Mouse (Mus musculus) intestine, embryonic 15.5 days (tissue): Measurements from ENCODE around the gene Sec14l5. TPM values are rescaled to one million over a fixed set of nuclear protein-coding genes. Genes with fewer than 3 reads are reported as not detected.

Experiments used
- ATAC-seq: fragments of 200-750 bp; cut with Nextera tagmentation; 2 replicates; pipeline ENCODE4 v1.8.0; 2017; ENCODE audit warnings: moderate TSS enrichment, moderate library complexity
- H3K27ac ChIP-seq: fragments of 300-500 bp; sonication (generic); 2 replicates; pipeline ENCODE4 v1.5.1; 2015; ENCODE audit warnings: mild to moderate bottlenecking, inconsistent platforms
- H3K27me3 ChIP-seq: fragments of 300-500 bp; sonication (generic); replicated peaks from 2 replicates; pipeline ENCODE4 v1.6.1; 2015; ENCODE audit warnings: inconsistent platforms
- H3K36me3 ChIP-seq: fragments of 300-500 bp; sonication (generic); 2 replicates; pipeline ENCODE4 v1.6.1; 2015; ENCODE audit warnings: inconsistent platforms
- H3K4me1 ChIP-seq: fragments of 300-500 bp; sonication (generic); replicated peaks from 2 replicates; pipeline ENCODE4 v1.6.1; 2015; ENCODE audit warnings: inconsistent platforms
- H3K4me2 ChIP-seq: fragments of 300-500 bp; sonication (generic); replicated peaks from 2 replicates; pipeline ENCODE4 v1.6.1; 2015; ENCODE audit warnings: mild to moderate bottlenecking, inconsistent platforms
- H3K4me3 ChIP-seq: fragments of 300-500 bp; sonication (generic); replicated peaks from 2 replicates; pipeline ENCODE4 v1.5.1; 2015; ENCODE audit warnings: inconsistent platforms
- H3K9ac ChIP-seq: fragments of 300-500 bp; sonication (generic); 2 replicates; pipeline ENCODE4 v1.6.1; 2015; ENCODE audit warnings: inconsistent platforms
- H3K9me3 ChIP-seq: fragments of 300-500 bp; sonication (generic); 2 replicates; pipeline ENCODE4 v1.6.1; 2016; ENCODE audit warnings: inconsistent platforms
- WGBS: fragments of 180-500 bp; shearing (Covaris S2); methylation state at CpG from one replicate; pipeline ENCODE4 v1.1.7; 2015; 5-methylcytosine and 5-hydroxymethylcytosine counted together
- polyA plus RNA-seq: library from polyadenylated mRNA; unstranded; fragments of >200 nt; fragmentation: Nextera tagmentation; extraction: Ambion mirVana; gene quantifications from 2 replicates; pipeline ENCODE4 v1.2.1, GENCODE M21; 2015

Gene Sec14l5
- polyA plus RNA-seq, 1 experiment from 2014 or later = 0.03 TPM

DNA sequence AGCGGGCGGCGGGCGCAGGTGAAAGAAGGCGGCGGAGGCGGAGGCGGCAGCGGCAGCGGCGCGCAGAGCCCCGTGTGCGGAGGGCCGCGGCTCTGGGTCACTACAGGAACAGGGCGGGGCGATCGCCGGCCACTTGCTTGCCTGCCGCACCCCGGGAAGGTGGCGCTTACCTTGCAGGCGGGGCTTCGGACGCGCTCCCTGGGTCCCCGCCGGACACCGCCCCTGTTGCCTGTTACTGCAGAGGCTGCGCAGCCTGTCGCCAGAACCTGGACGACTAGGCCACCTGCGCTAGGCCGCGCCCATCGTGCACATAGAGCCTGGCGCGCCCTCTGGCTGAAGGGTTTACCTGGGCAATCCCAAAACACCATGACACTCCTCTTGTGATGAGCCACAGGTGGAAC lies 14.5 kb upstream of the Sec14l5 start, which contains the start of gene Ppl:
Gene Ppl (minus strand): TSS at position 21 of the 401 bp plus-strand sequence.
- Histone ChIP-seq H3K27me3 (peaks cover 32% of the 10 kb centered on the region), H3K9me3 (no peaks in the 10 kb centered on the region), H3K4me1 (peaks cover 40% of the 10 kb centered on the region), H3K9ac (peak within 1 kb of the TSS; percentile 44), H3K27ac (no peak within 1 kb of the TSS), H3K36me3 (no peaks in the 10 kb centered on the region), H3K4me2 (peak within 1 kb of the TSS; percentile 66), H3K4me3 (peak within 1 kb of the TSS; percentile 47)
- peak; percentile 86 for ATAC-seq
- WGBS = under 1% methylated on average over 39 of the region's 39 CpGs

DNA sequence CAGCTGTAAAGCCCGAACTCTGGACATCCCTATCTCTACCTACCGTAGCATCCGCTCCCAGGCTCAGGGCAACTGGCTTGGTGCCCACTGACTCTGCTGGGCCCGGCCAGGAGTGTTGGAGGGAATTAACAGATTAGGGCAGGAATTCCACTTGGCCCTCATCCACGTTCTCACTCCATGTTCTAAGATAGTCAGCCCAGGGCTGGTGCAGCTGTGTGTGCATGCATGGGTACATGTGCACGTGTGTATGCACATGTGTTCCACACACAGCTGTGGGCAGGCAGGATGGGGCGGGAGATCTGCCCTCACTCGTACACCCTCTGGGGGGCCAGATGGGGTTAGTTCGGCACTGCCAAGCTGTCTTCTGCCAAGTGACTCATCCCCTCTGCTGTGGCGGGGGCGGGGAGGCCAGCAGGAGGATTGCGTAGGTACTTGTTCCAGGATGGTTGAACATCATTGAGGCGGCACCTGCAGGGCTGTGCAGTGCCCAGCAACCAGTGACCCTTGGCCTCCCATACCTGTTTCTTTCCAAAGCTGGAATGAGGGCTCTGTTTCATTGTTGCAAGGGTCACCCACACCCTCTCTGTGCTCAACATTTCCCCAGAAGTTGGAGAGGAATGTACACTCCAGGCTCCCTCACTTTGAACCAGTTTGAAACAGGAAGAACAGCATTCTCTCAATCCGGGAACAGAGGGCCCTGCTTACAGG lies 12.1 kb upstream of the Sec14l5 start:
- no peak overlapping the region for H3K4me3 ChIP-seq
- H3K27ac ChIP-seq = 0 out of 2 replicates have a peak overlapping the region, but pooled peaks have one; percentile 9
- 75% methylated on average over 14 of the region's 14 CpGs for WGBS
- H3K9me3 ChIP-seq = no peaks in the 10 kb centered on the region
- H3K4me1 ChIP-seq = peaks cover 40% of the 10 kb centered on the region
- no peaks in the 10 kb centered on the region for H3K36me3 ChIP-seq
- peaks cover 29% of the 10 kb centered on the region for H3K27me3 ChIP-seq
- no peak overlapping the region for H3K9ac ChIP-seq
- H3K4me2 ChIP-seq = no peak overlapping the region
- ATAC-seq = peak; percentile 22

DNA sequence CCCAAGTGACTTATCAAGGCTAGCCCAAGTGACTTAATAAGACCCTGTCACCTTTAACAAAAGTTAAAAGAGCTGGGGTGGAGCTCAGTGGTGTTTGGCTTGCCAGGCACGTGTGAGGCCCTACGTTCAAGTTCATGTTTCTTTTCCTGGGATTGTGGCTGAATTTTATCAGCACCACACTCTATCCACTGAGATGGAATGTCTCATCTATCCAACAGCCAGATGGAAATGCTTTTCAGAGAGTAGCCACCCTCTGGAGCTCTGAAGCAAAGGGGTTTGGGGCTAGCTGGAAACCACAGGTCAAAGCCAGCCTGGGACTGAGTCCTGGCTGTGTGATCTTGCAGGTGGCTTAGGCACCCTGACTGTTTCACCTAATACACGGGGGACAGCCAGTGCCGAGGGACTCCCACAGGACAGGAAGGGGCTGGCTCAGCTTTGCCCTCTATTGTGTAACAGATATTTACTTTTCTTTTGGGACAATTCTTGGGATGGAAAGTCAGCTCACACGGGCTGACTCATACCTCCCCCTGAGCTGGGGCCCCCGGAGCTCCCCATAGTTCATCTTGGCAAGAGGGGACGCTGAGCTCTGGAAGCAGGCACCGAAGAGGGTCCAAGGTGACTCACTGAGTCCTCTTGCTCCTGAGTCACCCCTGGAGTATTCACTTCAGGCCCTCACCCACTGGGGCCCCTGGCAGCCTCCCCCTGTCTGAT lies 11.2 kb upstream of the Sec14l5 start:
- Histone ChIP-seq H3K9me3 (no peaks in the 10 kb centered on the region), H3K9ac (no peak overlapping the region), H3K27me3 (peaks cover 24% of the 10 kb centered on the region), H3K27ac (peak overlapping the region; percentile 60; the same call in 1 of the 2 replicates), H3K4me1 (peaks cover 38% of the 10 kb centered on the region), H3K4me3 (no peak overlapping the region), H3K36me3 (no peaks in the 10 kb centered on the region), H3K4me2 (no peak overlapping the region)
- peak; percentile 4 for ATAC-seq
- 58% methylated on average over 8 of the region's 8 CpGs for WGBS

DNA sequence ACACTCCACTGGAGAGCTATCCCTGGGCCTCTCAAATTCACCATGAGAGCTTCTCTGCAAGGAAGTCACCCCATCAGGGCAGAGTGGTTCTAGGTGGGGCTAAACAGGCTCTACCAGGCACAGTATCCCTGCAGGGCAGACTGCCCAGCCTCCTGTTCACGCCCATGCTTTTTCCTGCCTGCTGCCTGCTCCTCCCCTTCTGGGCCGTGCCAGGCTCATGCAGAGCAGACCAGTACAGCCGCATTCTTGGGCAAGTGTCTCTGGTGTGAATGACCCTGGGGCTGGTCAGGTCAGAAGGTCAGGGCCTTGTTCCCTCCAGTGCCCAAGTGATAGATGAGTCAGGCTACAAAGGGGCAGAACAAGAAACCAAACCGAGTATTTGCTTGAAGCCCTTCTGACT lies 10.4 kb upstream of the Sec14l5 start:
- Histone ChIP-seq H3K9me3 (no peaks in the 10 kb centered on the region), H3K27ac (peak overlapping the region; percentile 60; the same call in 1 of the 2 replicates), H3K4me2 (no peak overlapping the region), H3K36me3 (no peaks in the 10 kb centered on the region), H3K9ac (no peak overlapping the region), H3K4me1 (peaks cover 30% of the 10 kb centered on the region), H3K27me3 (peaks cover 17% of the 10 kb centered on the region), H3K4me3 (no peak overlapping the region)
- WGBS = 10% methylated on average over 4 of the region's 4 CpGs
- peak; percentile 68 for ATAC-seq

DNA sequence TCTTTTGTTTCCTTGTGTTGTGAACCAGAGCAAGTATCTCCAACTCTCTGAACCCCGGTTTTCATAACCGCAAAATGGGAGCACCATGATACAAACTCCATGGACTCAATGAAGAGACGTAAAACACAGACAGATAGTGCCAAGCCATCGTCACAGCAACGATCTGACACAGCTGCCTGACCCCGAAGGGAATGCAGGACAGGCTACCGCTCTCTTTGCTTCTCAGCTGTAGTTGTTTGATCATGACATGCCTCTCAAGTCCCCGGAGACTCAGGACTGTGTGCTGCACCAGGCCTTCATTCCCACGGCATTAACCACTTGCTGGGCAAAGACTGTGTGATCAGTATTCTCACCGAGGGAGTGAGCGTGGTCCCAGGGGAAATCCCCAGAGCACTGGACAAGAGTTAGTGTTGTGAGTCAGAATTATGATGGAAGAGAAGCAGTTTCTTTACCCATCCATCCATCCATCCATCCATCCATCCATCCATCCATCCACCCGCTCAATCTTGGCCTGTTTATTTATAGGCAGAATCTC lies 9.8 kb upstream of the Sec14l5 start:
- Histone ChIP-seq H3K27ac (no peak overlapping the region), H3K9me3 (no peaks in the 10 kb centered on the region), H3K4me1 (peaks cover 26% of the 10 kb centered on the region), H3K27me3 (peaks cover 11% of the 10 kb centered on the region), H3K9ac (no peak overlapping the region), H3K36me3 (no peaks in the 10 kb centered on the region), H3K4me3 (no peak overlapping the region), H3K4me2 (no peak overlapping the region)
- 55% methylated on average over 12 of the region's 12 CpGs for WGBS
- no peak for ATAC-seq

DNA sequence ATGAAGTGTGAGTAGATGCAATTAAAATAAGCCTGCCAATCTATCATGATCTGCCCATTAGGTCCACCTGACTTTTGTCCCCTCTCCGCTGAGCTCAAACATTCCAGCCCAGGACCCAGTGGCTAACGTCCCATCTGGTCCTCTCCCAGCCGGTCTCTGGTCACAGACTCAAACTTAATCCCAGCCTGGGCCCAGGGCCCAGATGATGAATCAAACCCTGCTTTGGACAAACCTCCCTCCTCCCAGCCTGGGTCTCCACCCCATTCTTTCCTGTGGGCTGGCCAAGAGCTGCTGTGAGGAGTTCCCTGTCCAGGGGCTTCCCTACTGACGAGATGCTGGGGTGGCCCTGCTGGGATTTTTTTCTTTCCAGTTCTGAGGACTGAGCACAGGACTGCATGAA lies 7.2 kb upstream of the Sec14l5 start:
- H3K4me3 ChIP-seq = no peak overlapping the region
- ATAC-seq = no peak
- H3K27me3 ChIP-seq = no peaks in the 10 kb centered on the region
- no peak overlapping the region for H3K4me2 ChIP-seq
- H3K4me1 ChIP-seq = peaks cover 16% of the 10 kb centered on the region
- no peak overlapping the region for H3K27ac ChIP-seq
- no peak overlapping the region for H3K9ac ChIP-seq
- H3K9me3 ChIP-seq = no peaks in the 10 kb centered on the region
- H3K36me3 ChIP-seq = no peaks in the 10 kb centered on the region
- 48% methylated on average over 4 of the region's 4 CpGs for WGBS

DNA sequence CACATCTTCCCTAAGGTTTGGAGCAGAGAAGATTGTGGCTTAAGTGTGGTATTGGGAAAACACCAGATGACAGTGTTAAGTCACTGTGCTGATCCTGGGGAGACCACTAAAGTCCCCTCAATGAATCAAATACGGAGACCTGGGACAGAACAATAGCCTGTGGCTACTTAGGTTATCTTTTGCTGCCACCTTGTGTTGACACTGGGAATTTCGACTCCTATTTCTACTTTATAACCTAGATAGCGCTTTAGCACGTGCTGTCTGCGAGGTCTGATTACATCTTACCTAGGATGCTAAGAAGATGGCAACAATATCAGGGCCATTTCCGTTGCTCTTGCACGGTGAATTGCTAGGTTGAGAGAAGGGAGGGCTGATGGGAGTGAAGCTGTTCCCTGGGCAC lies 1.3 kb upstream of the Sec14l5 start:
- peak; percentile 44 for ATAC-seq
- no peak overlapping the region for H3K9ac ChIP-seq
- no peak overlapping the region for H3K27ac ChIP-seq
- no peaks in the 10 kb centered on the region for H3K9me3 ChIP-seq
- H3K4me2 ChIP-seq = 0 out of 2 replicates have a peak overlapping the region, but pooled peaks have one; percentile 18
- no peak overlapping the region for H3K4me3 ChIP-seq
- H3K27me3 ChIP-seq = no peaks in the 10 kb centered on the region
- peaks cover 11% of the 10 kb centered on the region for H3K4me1 ChIP-seq
- WGBS = under 1% methylated on average over 7 of the region's 7 CpGs
- no peaks in the 10 kb centered on the region for H3K36me3 ChIP-seq

DNA sequence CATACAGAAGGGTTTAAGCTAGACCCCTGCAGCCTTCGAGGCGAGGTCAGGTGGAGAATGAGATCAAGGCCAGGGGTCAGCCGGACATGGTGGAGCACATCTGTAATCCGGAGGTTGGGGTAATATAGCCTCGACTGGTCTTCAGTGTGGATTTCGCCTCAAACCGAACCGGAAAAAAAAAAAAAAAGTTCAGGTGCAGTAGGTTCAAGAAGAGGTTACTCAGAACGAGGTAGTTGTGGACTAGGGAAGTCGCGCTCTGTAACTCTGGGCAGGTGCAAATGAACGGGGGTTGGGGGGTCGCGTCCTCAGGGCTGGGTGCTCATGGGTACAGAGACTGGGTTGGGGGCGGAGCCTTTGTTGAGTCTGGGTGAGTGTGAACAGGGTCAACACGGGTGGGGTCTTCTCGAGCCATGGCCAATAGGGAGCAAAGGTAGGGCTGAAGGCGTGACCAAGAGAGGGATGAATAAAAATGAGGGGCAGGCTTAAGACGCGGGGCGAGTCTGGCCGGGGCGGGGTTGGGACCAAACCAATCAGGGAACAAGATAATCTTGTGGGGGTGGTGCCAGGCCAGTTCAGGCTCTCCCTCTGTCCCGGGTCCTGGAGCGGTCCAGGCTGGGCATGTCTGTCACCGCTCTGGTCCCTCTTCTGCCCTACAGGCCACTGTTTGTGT lies 407 bp upstream of the Sec14l5 start:
- no peaks in the 10 kb centered on the region for H3K27me3 ChIP-seq
- H3K4me3 ChIP-seq = peak overlapping the region; percentile 32
- H3K36me3 ChIP-seq = no peaks in the 10 kb centered on the region
- WGBS = 2% methylated on average over 26 of the region's 26 CpGs
- H3K9me3 ChIP-seq = no peaks in the 10 kb centered on the region
- peaks cover 11% of the 10 kb centered on the region for H3K4me1 ChIP-seq
- H3K9ac ChIP-seq = no peak overlapping the region
- no peak overlapping the region for H3K27ac ChIP-seq
- peak overlapping the region; percentile 66 for H3K4me2 ChIP-seq
- peak; percentile 95 for ATAC-seq

DNA sequence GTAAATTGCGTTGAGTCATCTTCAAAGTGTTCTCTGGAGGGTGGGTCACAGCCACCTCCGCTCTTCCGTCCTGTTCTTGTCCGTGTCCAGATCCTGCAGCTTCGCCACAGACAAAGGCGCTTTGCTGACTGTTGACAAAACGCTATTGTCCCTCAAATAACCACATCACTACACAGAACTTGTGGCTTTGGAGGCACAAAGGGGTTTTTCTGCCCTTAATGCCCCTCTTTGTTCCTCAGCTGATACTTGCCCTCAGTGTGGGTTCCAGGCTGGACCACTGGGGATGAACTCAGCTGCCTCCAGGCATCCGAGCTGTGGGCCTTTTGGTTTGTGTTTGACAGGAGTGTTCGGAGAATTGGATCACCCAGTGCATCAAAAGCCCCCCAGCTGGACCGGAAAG lies 3.6 kb downstream of the Sec14l5 start:
- no peaks in the 10 kb centered on the region for H3K9me3 ChIP-seq
- H3K4me1 ChIP-seq = peaks cover 11% of the 10 kb centered on the region
- ATAC-seq = no peak
- 80% methylated on average over 10 of the region's 10 CpGs for WGBS
- H3K27me3 ChIP-seq = 0 out of 2 replicates have a peak, but pooled peaks cover 3% of the 10 kb centered on the region
- H3K27ac ChIP-seq = no peak overlapping the region
- no peak overlapping the region for H3K9ac ChIP-seq
- no peak overlapping the region for H3K4me2 ChIP-seq
- H3K36me3 ChIP-seq = no peaks in the 10 kb centered on the region
- H3K4me3 ChIP-seq = no peak overlapping the region

DNA sequence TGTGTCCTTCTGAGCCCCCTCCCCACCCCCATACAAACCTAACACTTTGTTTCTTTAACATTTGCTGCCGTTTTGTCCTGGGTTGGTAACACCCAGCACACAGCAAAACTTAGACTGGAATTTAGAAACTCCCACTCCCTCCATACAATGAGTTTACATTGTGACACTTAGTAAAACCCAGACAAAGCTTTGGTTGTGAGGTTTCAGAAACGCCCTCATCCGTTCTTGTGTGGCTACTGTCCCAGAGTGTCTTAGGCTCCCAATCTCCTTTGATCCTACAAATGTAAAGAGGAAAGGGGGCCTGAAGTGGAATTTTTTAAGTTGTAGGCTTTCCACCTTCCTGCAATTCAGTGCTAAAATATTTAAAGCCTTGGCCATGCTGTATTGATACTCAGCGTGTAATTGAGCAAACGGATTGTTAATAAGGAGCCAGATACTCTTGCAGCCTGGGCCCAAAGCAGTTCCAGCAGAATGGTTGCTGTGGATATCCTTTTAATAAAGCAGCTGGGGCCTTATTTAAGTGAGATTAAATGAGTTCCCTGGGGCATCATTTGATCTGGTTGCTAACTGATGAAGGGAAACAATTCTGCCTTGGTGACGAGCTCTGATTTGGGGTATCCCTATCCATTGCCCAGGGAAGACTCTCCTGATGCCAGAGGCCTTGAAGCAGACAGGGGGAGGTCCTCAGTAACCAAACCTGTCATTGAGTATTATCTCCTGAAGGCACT lies 6.6 kb downstream of the Sec14l5 start:
- 54% methylated on average over 6 of the region's 6 CpGs for WGBS
- Histone ChIP-seq H3K9ac (no peak overlapping the region), H3K4me1 (no peaks in the 10 kb centered on the region)

DNA sequence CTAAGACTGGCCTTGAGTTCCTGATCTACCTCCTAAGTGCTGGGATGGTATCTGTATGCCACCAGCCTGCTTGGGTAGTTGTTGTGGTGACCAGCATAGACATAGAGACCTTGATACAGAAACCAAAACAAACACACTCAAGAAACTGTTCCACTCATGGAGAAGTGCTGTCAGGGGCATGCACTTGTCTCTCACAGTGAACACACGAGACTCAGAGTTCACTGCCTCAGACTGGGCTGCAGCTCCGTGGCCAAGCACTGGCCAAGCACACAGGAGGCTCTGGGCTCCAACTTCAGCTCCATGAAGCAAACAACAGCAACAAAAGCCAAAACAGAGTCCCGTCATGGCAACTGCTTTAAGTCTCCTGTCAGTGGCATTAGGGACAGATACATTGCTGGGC lies 8.1 kb downstream of the Sec14l5 start:
- Histone ChIP-seq H3K27ac (no peak overlapping the region), H3K4me1 (no peaks in the 10 kb centered on the region), H3K4me3 (no peak overlapping the region), H3K4me2 (no peak overlapping the region), H3K9ac (no peak overlapping the region), H3K27me3 (0 out of 2 replicates have a peak, but pooled peaks cover 3% of the 10 kb centered on the region), H3K9me3 (no peaks in the 10 kb centered on the region), H3K36me3 (no peaks in the 10 kb centered on the region)
- WGBS = 65% methylated on average over 3 of the region's 3 CpGs
- ATAC-seq = no peak

More for the DNA sequence above, 6.6 kb downstream of the Sec14l5 start:
- Histone ChIP-seq H3K36me3 (no peaks in the 10 kb centered on the region), H3K27me3 (0 out of 2 replicates have a peak, but pooled peaks cover 3% of the 10 kb centered on the region), H3K4me3 (no peak overlapping the region), H3K4me2 (no peak overlapping the region), H3K27ac (no peak overlapping the region), H3K9me3 (no peaks in the 10 kb centered on the region)
- ATAC-seq = no peak
